Mouse (Mus musculus) forebrain, embryonic 13.5 days (tissue): ENCODE measurements around the gene Sae1. TPM values are rescaled to one million over a fixed set of nuclear protein-coding genes. Genes with fewer than 3 reads are reported as not detected.

Source experiments
- ATAC-seq: fragments of 200-750 bp; cut with Nextera tagmentation; 2 replicates; pipeline ENCODE4 v1.8.0; 2017
- H3K27ac ChIP-seq: fragments of 300-500 bp; sonication (generic); 2 replicates; pipeline ENCODE4 v1.5.1; 2015; ENCODE audit warnings: inconsistent platforms, mild to moderate bottlenecking, moderate library complexity
- H3K27me3 ChIP-seq: fragments of 300-500 bp; sonication (generic); 2 replicates; pipeline ENCODE4 v1.6.1; 2015; ENCODE audit warnings: mild to moderate bottlenecking, inconsistent platforms
- H3K36me3 ChIP-seq: fragments of 300-500 bp; sonication (generic); 2 replicates; pipeline ENCODE4 v1.6.1; 2015; ENCODE audit warnings: mild to moderate bottlenecking, inconsistent platforms; ENCODE audit not compliant: poor library complexity, severe bottlenecking
- H3K4me1 ChIP-seq: fragments of 300-500 bp; sonication (generic); 2 replicates; pipeline ENCODE4 v1.6.1; 2015; ENCODE audit warnings: inconsistent platforms
- H3K4me2 ChIP-seq: fragments of 300-500 bp; sonication (generic); 2 replicates; pipeline ENCODE4 v1.6.1; 2015; ENCODE audit warnings: inconsistent platforms, mild to moderate bottlenecking, moderate library complexity
- H3K4me3 ChIP-seq: fragments of 300-500 bp; sonication (generic); 2 replicates; pipeline ENCODE4 v1.5.1; 2015; ENCODE audit warnings: mild to moderate bottlenecking, inconsistent platforms
- H3K9ac ChIP-seq: fragments of 300-500 bp; sonication (generic); 2 replicates; pipeline ENCODE4 v1.6.1; 2015; ENCODE audit warnings: mild to moderate bottlenecking, inconsistent platforms
- H3K9me3 ChIP-seq: fragments of 300-500 bp; sonication (generic); replicated peaks from 2 replicates; pipeline ENCODE4 v1.6.1; 2016; ENCODE audit warnings: inconsistent platforms
- WGBS: fragments of 180-500 bp; shearing (Covaris S2); methylation state at CpG from one replicate; pipeline ENCODE4 v1.1.7; 2015; 5-methylcytosine and 5-hydroxymethylcytosine counted together
- polyA plus RNA-seq: library from polyadenylated mRNA; unstranded; fragments of >200 nt; fragmentation: Nextera tagmentation; extraction: Ambion mirVana; gene quantifications from 2 replicates; pipeline ENCODE4 v1.2.1, GENCODE M21; 2015

Sae1 gene
- polyA plus RNA-seq, result 355 and 370 TPM in 2 replicates

- H3K9ac ChIP-seq, result peak within 1 kb of the TSS; percentile 98
- peaks cover 14% of the 10 kb centered on the region; the same call in 1 of the 2 replicates for H3K36me3 ChIP-seq
- peak within 1 kb of the TSS; percentile 78 for H3K27ac ChIP-seq
- ATAC-seq, result peak; percentile 97
- peak within 1 kb of the TSS; percentile 91 for H3K4me2 ChIP-seq
- WGBS, result under 1% methylated on average over 58 of the region's 58 CpGs
- no peaks in the 10 kb centered on the region for H3K27me3 ChIP-seq
- peak within 1 kb of the TSS; percentile 94 for H3K4me3 ChIP-seq
- peaks cover 36% of the 10 kb centered on the region for H3K4me1 ChIP-seq
- H3K9me3 ChIP-seq, result no peaks in the 10 kb centered on the region
Measured at GRCm38 (mm10) chr7:16387160-16388041, at the start of gene Sae1. Sae1 (minus strand) TSS chr7:16387806.

- 0 out of 2 replicates have a peak, but pooled peaks have one; percentile 24 for ATAC-seq
- Histone ChIP-seq H3K9ac (no peak overlapping the region), H3K36me3 (peaks cover 71% of the 10 kb centered on the region), H3K9me3 (no peaks in the 10 kb centered on the region), H3K4me2 (no peak overlapping the region), H3K27me3 (no peaks in the 10 kb centered on the region), H3K4me3 (no peak overlapping the region), H3K4me1 (no peaks in the 10 kb centered on the region), H3K27ac (no peak overlapping the region)
- 90% methylated on average over 9 of the region's 9 CpGs for WGBS
Measured at GRCm38 (mm10) chr7:16435088-16435487, 47.5 kb upstream of the Sae1 start.

GRCm38 (mm10) chr7:16433352-16433971 is 45.9 kb upstream of the Sae1 start:
- Histone ChIP-seq H3K36me3 (peaks cover 88% of the 10 kb centered on the region), H3K9me3 (no peaks in the 10 kb centered on the region), H3K9ac (no peak overlapping the region), H3K4me3 (no peak overlapping the region), H3K4me1 (no peaks in the 10 kb centered on the region), H3K4me2 (no peak overlapping the region), H3K27ac (no peak overlapping the region), H3K27me3 (no peaks in the 10 kb centered on the region)
- ATAC-seq, result no peak
- 88% methylated on average over 3 of the region's 3 CpGs for WGBS

GRCm38 (mm10) chr7:16426129-16426729 is 38.6 kb upstream of the Sae1 start:
- H3K9me3 ChIP-seq, result no peaks in the 10 kb centered on the region
- no peak overlapping the region for H3K4me2 ChIP-seq
- H3K4me1 ChIP-seq, result no peaks in the 10 kb centered on the region
- no peak overlapping the region for H3K27ac ChIP-seq
- ATAC-seq, result peak; percentile 75
- no peaks in the 10 kb centered on the region for H3K27me3 ChIP-seq
- peaks cover 99% of the 10 kb centered on the region for H3K36me3 ChIP-seq
- 53% methylated on average over 4 of the region's 4 CpGs for WGBS
- no peak overlapping the region for H3K9ac ChIP-seq
- H3K4me3 ChIP-seq, result no peak overlapping the region

GRCm38 (mm10) chr7:16425721-16426120 is 38.1 kb upstream of the Sae1 start:
- H3K4me1 ChIP-seq, result no peaks in the 10 kb centered on the region
- 97% methylated on average over 10 of the region's 10 CpGs for WGBS

GRCm38 (mm10) chr7:16423731-16424130 is 36.1 kb upstream of the Sae1 start:
- Histone ChIP-seq H3K36me3 (peaks cover 99% of the 10 kb centered on the region), H3K27ac (no peak overlapping the region), H3K9me3 (no peaks in the 10 kb centered on the region), H3K9ac (no peak overlapping the region), H3K4me3 (no peak overlapping the region), H3K27me3 (no peaks in the 10 kb centered on the region), H3K4me1 (no peaks in the 10 kb centered on the region), H3K4me2 (no peak overlapping the region)
- no peak for ATAC-seq
- 90% methylated on average over 9 of the region's 9 CpGs for WGBS

More at GRCm38 (mm10) chr7:16425721-16426120, 38.1 kb upstream of the Sae1 start:
- Histone ChIP-seq H3K36me3 (peaks cover 99% of the 10 kb centered on the region), H3K4me3 (no peak overlapping the region), H3K9ac (no peak overlapping the region), H3K9me3 (no peaks in the 10 kb centered on the region), H3K27ac (no peak overlapping the region), H3K4me2 (no peak overlapping the region), H3K27me3 (no peaks in the 10 kb centered on the region)
- ATAC-seq, result 0 out of 2 replicates have a peak, but pooled peaks have one; percentile 24

GRCm38 (mm10) chr7:16422222-16422856 is 34.7 kb upstream of the Sae1 start:
- Histone ChIP-seq H3K27ac (no peak overlapping the region), H3K9ac (no peak overlapping the region), H3K4me1 (no peaks in the 10 kb centered on the region), H3K36me3 (peaks cover 99% of the 10 kb centered on the region), H3K27me3 (no peaks in the 10 kb centered on the region), H3K4me3 (no peak overlapping the region), H3K9me3 (no peaks in the 10 kb centered on the region), H3K4me2 (no peak overlapping the region)
- 92% methylated on average over 18 of the region's 18 CpGs for WGBS
- no peak for ATAC-seq

- Histone ChIP-seq H3K27ac (no peak overlapping the region), H3K27me3 (no peaks in the 10 kb centered on the region), H3K9ac (no peak overlapping the region), H3K9me3 (no peaks in the 10 kb centered on the region), H3K4me2 (no peak overlapping the region), H3K4me3 (no peak overlapping the region), H3K36me3 (peaks cover 98% of the 10 kb centered on the region), H3K4me1 (no peaks in the 10 kb centered on the region)
- 96% methylated on average over 8 of the region's 8 CpGs for WGBS
- ATAC-seq, result no peak
Measured at GRCm38 (mm10) chr7:16420493-16421118, 33.0 kb upstream of the Sae1 start.

- no peaks in the 10 kb centered on the region for H3K9me3 ChIP-seq
- no peak for ATAC-seq
- H3K4me2 ChIP-seq, result no peak overlapping the region
- 0 out of 2 replicates have a peak, but pooled peaks cover 8% of the 10 kb centered on the region for H3K4me1 ChIP-seq
- H3K27ac ChIP-seq, result no peak overlapping the region
- no peak overlapping the region for H3K4me3 ChIP-seq
- H3K27me3 ChIP-seq, result no peaks in the 10 kb centered on the region
- WGBS, result 92% methylated on average over 5 of the region's 5 CpGs
- H3K9ac ChIP-seq, result no peak overlapping the region
- H3K36me3 ChIP-seq, result peaks cover 87% of the 10 kb centered on the region
Measured at GRCm38 (mm10) chr7:16418713-16419112, 31.1 kb upstream of the Sae1 start.

GRCm38 (mm10) chr7:16417141-16417771 is 29.6 kb upstream of the Sae1 start:
- ATAC-seq, result no peak
- no peak overlapping the region for H3K9ac ChIP-seq
- WGBS, result 93% methylated on average over 10 of the region's 10 CpGs
- H3K27me3 ChIP-seq, result no peaks in the 10 kb centered on the region
- H3K4me1 ChIP-seq, result peaks cover 19% of the 10 kb centered on the region
- H3K27ac ChIP-seq, result no peak overlapping the region
- no peak overlapping the region for H3K4me2 ChIP-seq
- peaks cover 74% of the 10 kb centered on the region for H3K36me3 ChIP-seq
- H3K9me3 ChIP-seq, result no peaks in the 10 kb centered on the region
- no peak overlapping the region for H3K4me3 ChIP-seq

GRCm38 (mm10) chr7:16415426-16415825 is 27.8 kb upstream of the Sae1 start:
- no peak overlapping the region for H3K4me3 ChIP-seq
- H3K27me3 ChIP-seq, result no peaks in the 10 kb centered on the region
- H3K4me2 ChIP-seq, result no peak overlapping the region
- H3K9ac ChIP-seq, result no peak overlapping the region
- WGBS, result 86% methylated on average over 3 of the region's 3 CpGs
- H3K4me1 ChIP-seq, result peaks cover 30% of the 10 kb centered on the region
- H3K36me3 ChIP-seq, result peaks cover 66% of the 10 kb centered on the region
- ATAC-seq, result no peak
- H3K9me3 ChIP-seq, result no peaks in the 10 kb centered on the region
- no peak overlapping the region for H3K27ac ChIP-seq
